Mouse (Mus musculus) myocyte (in vitro differentiated cells): ENCODE results near the gene Abcg2.

Experiments
- CEBPB ChIP-seq: IDR thresholded peaks from 2 replicates; pipeline ENCODE4 v1.6.1; 2011; ENCODE audit warnings: mild to moderate bottlenecking, moderate library complexity; ENCODE audit not compliant: poor library complexity, insufficient read depth, severe bottlenecking
- E2F4 ChIP-seq: IDR thresholded peaks from one replicate; pipeline ENCODE4 v1.6.1; 2011; ENCODE audit warnings: mild to moderate bottlenecking, control low read depth, moderate library complexity; ENCODE audit not compliant: insufficient read depth
- MAX ChIP-seq: IDR thresholded peaks from one replicate; pipeline ENCODE4 v1.6.1; 2011; ENCODE audit warnings: low read depth, mild to moderate bottlenecking, control low read depth
- POLR2A ChIP-seq: IDR thresholded peaks from one replicate; pipeline ENCODE4 v1.6.1; 2011; ENCODE audit warnings: low read depth, mild to moderate bottlenecking, control low read depth, moderate library complexity; ENCODE audit not compliant: insufficient read length
- POLR2AphosphoS2 ChIP-seq: IDR thresholded peaks from one replicate; pipeline ENCODE4 v1.6.1; 2011; ENCODE audit warnings: low read depth, control low read depth; ENCODE audit not compliant: insufficient read length
- USF1 ChIP-seq: IDR thresholded peaks from one replicate; pipeline ENCODE4 v1.6.1; 2011; ENCODE audit warnings: low read depth, mild to moderate bottlenecking, control low read depth, moderate library complexity

DNA sequence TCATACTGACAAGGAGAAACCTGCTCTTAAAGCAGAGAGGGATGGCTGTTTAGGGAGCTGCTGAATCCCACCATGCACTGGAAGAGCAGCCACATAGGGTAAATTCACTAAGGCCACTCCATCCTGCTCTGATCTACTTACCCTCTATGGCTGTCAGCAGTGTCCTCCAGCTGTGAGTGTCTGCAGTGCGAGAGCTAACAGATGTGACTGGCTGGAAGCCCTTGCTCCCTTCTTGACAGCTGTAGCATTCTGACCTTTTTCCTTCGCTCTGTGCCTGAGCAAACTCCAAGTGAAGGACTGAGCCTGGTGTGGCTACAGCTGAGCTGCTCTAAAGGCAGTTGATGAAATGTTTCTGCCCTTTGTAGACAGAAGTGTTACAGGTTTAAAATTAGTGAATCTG, 107.3 kb downstream of the Abcg2 start:
- TF ChIP-seq CEBPB: no peak
- TF ChIP-seq POLR2A: no peak
- TF ChIP-seq MAX: no peak
- no peak for TF ChIP-seq USF1
- TF ChIP-seq POLR2AphosphoS2: no peak
- no peak for TF ChIP-seq E2F4
